Mouse (Mus musculus): ENCODE results near the gene Mfsd14a.

Mfsd14a gene

GRCm38 (mm10) chr3:116595603-116595991, 66.9 kb downstream of the Mfsd14a start:
- no peak for DNase-seq

DNA sequence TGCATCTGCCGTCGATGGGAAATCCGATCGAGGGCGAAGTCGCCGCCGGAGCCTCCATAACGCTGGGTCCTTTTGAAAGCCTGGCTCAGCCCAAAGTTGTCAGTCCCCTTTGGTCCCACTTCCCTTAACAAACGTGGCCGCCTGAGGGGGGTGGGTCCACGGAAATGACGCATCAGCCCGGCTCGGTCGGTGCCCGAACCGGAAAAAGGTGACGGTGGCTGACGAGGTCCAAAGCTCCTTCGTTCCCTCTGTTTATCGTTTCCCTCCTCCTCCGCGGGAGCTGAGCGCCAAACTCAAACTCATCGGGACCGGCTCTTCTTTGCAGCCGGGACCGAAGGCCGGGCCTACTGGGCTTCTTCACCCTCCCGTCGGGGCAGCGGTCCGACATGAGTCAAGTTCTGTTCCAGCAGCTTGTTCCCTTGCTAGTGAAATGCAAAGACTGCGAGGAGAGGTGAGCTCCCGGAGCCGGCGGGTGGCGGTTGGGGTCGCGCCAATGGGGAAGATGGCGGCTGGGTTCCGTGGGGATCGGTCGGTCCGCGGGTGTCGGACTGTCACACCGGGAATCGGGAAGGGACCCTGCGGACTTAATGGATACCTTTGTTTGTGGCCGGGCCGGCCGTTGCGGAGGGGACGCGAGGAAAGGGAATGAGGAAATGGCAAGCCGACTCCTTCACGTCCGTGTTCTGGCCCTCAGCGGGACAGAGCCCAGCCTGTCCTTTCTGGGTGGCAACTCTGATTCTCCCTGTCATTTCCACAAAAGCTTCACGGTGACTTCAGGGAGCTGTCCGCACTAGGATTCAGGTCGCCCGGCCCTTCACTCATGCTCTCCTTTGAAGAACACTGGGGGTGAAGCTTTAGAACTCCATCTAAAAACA, 67.5 kb downstream of the Mfsd14a start, which contains the start of gene Sass6:
Gene Sass6, plus strand, starts transcription at position 255 of the 875 bp plus-strand sequence.
- DNase-seq, result peak; percentile 97

DNA sequence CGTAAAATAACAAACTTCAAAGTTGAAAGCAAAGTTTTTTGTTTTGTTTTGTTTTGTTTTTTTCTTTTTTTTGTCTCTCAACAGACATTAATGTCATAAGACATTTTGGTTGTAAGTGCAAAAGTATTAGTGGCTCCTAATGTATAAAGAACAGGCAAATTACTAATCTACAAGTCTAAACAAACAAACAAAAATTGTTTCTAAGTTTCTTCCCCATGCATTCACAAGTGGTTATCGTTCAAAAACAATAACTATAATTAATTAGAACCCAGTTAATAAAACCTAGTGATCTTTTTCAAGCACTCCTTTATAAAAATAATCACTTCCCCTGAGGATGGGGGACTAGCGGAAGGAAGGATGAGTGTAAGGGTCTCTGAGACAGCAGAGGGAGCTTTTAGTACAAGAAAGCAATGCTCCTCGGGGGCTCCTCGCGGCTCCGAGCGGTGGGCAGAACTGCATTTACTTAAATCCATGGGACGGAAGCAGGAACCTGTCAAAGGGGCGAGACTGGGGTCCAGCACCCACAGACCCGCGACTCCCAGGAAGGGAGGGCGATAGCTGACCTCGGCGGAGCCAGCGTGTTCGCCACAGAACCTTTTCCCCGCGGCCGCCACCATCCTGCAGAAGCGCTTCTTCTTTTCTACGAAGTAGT, 68.3 kb downstream of the Mfsd14a start:
- DNase-seq, result no peak

DNA sequence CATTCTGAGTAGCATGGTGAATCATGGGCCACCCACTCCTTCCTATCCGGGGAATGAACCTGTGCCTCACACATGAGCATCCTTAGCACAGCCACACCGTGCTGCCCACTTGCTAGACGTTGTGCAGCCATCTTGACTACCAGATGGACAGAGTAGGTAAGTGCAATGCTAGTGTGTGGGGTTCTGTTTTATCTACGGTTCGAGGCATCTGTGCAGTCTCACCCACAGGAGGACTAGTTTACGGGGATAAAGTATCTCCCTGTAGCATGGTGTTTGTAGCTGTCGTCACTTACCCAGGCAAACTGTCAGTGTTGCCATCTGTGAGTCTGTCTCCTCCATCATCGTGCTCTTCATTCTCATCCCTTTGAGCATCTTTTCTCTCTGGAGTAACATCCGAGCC, 80.3 kb downstream of the Mfsd14a start:
- DNase-seq, result peak; percentile 41

Measured in right cerebral cortex, postnatal 25 days (tissue).